Mouse (Mus musculus): ENCODE results near the gene Draxin. TPM values are rescaled to one million over a fixed set of nuclear protein-coding genes. Genes with fewer than 3 reads are reported as not detected.

The Draxin gene
- total and polyA plus RNA-seq, 3 experiments, result 0.08 to 0.17 TPM; not detected in 1

GRCm38 (mm10) chr4:148066401-148066744, 64.1 kb downstream of the Draxin start:
- no peaks in the 10 kb centered on the region for H3K36me3 ChIP-seq (ENCODE audit: control insufficient read depth in 1 of 2, insufficient read depth in 2 of 2, low read length in 2 of 2)
- H3K4me3 ChIP-seq (ENCODE audit: control insufficient read depth in 1 of 2, insufficient read depth in 1 of 2, low read depth in 2 of 2, low read length in 2 of 2), result no peak overlapping the region
- no peaks in the 10 kb centered on the region for H3K9me3 ChIP-seq (replicated peaks; ENCODE audit: insufficient read depth, low read length)
- no peaks in the 10 kb centered on the region for H3K27me3 ChIP-seq (ENCODE audit: control insufficient read depth in 1 of 2, insufficient read depth in 2 of 2, low read length in 2 of 2)
- H3K9ac ChIP-seq (ENCODE audit: control insufficient read depth, low read depth, low read length, poor library complexity, severe bottlenecking), result no peak overlapping the region
- H3K4me1 ChIP-seq (ENCODE audit: control insufficient read depth in 1 of 2, insufficient read depth in 2 of 2, low read length in 2 of 2), result no peaks in the 10 kb centered on the region; a peak in 1 of 4 replicates
- no peak overlapping the region for H3K27ac ChIP-seq (ENCODE audit: control insufficient read depth, low read depth, low read length)
- DNase-seq (ENCODE audit: low read depth, low spot score), result no peak
- TF ChIP-seq MEF2A (IDR thresholded peaks at IDR 0.05; ENCODE audit: extremely low read depth, insufficient replicate concordance, low read depth, low read length, poor library complexity, severe bottlenecking) (no peak), TCF12 (IDR thresholded peaks at IDR 0.05; ENCODE audit: low read depth, low read length) (no peak), ZMIZ1 (IDR thresholded peaks at IDR 0.05; ENCODE audit: low read depth, low read length) (no peak), CHD2 (IDR thresholded peaks at IDR 0.05; ENCODE audit: low read length) (no peak), ELF1 (IDR thresholded peaks at IDR 0.05; ENCODE audit: low read depth, low read length) (no peak), UBTF (IDR thresholded peaks at IDR 0.05; ENCODE audit: borderline replicate concordance, insufficient read depth, low read depth, low read length) (no peak), CTCF (IDR thresholded peaks at IDR 0.05 in 2 of 3, conservative IDR thresholded peaks at IDR 0.05 in 1 of 3; ENCODE audit: control insufficient read depth in 1 of 3, insufficient read depth in 1 of 3, low read depth in 2 of 3, low read length in 3 of 3, poor library complexity in 1 of 3, severe bottlenecking in 1 of 3) (no peak), USF2 (IDR thresholded peaks at IDR 0.05; ENCODE audit: borderline replicate concordance in 1 of 2, insufficient read depth in 1 of 2, low read depth in 1 of 2, low read length in 2 of 2) (no peak), E2F4 (IDR thresholded peaks at IDR 0.05; ENCODE audit: borderline replicate concordance, low read depth, low read length) (no peak), GATA1 (IDR thresholded peaks at IDR 0.05; ENCODE audit: low read depth, low read length) (no peak), ZKSCAN1 (IDR thresholded peaks at IDR 0.05; ENCODE audit: low read depth, low read length) (no peak), SMC3 (IDR thresholded peaks at IDR 0.05; ENCODE audit: low read depth, low read length) (no peak), MAX (IDR thresholded peaks at IDR 0.05; ENCODE audit: low read length) (no peak), TBP (IDR thresholded peaks at IDR 0.05; ENCODE audit: low read depth, low read length) (no peak), POLR2AphosphoS2 (IDR thresholded peaks at IDR 0.05; ENCODE audit: low read length) (no peak), NRF1 (IDR thresholded peaks at IDR 0.05; ENCODE audit: insufficient read depth, low read depth, low read length, poor library complexity, severe bottlenecking) (no peak), ZC3H11A (IDR thresholded peaks at IDR 0.05; ENCODE audit: low read depth, low read length) (no peak), POLR2A (IDR thresholded peaks at IDR 0.05; ENCODE audit: control insufficient read depth in 1 of 2, insufficient read depth in 1 of 2, low read depth in 1 of 2, low read length in 2 of 2, poor library complexity in 1 of 2) (no peak), EP300 (IDR thresholded peaks at IDR 0.05; ENCODE audit: low read depth in 1 of 2, low read length in 2 of 2) (no peak), RCOR1 (IDR thresholded peaks at IDR 0.05; ENCODE audit: low read depth, low read length) (no peak)
- H3K79me2 ChIP-seq (ENCODE audit: control insufficient read depth, insufficient read depth, low read length, poor library complexity), result no peaks in the 10 kb centered on the region
